Mouse (Mus musculus) neutrophil, adult 59 days (primary cell): ENCODE results near the gene Ube2ql1. TPM values are rescaled to one million over a fixed set of nuclear protein-coding genes. Genes with fewer than 3 reads are reported as not detected.

ENCODE experiments used
- total RNA-seq, 2 experiments: library from RNA; stranded (reverse); gene quantifications; 1 replicate in 1 of 2; 2 replicates in 1 of 2; pipeline ENCODE4 v1.2.4; 2023

Ube2ql1 gene
- not detected for total RNA-seq

GRCm38 (mm10) chr13:69739759-69740135 lies at the start of gene Ube2ql1:
Ube2ql1 (minus strand) TSS chr13:69739889.

Other genes starting within 250 kb of the Ube2ql1 start
- 10 to 100 TPM; 33.3 to 40.5 TPM for gene Nsun2, start 206.1 kb downstream of the Ube2ql1 start, total RNA-seq
- 10 to 100 TPM; 11.7 to 12.1 TPM for gene Tent4a, start 205.3 kb downstream of the Ube2ql1 start, total RNA-seq
- under 1 TPM; 0.77 to 0.84 TPM for gene Srd5a1, start 128.4 kb downstream of the Ube2ql1 start, total RNA-seq
- 10 to 100 TPM; 32.7 to 40.8 TPM for gene Med10, start 62.5 kb upstream of the Ube2ql1 start, total RNA-seq